Mouse (Mus musculus) liver, postnatal 0 days (tissue): ENCODE measurements around the gene Spi1.

Source experiments
- CTCF ChIP-seq: sonication (generic); IDR thresholded peaks from 2 replicates; pipeline ENCODE4 v1.5.1; 2016; ENCODE audit warnings: antibody characterized with exemption, low read depth
- EP300 ChIP-seq: IDR thresholded peaks from 2 replicates; pipeline ENCODE4 v1.6.1; 2016; ENCODE audit warnings: antibody characterized with exemption, low read depth, mild to moderate bottlenecking

- TF ChIP-seq CTCF (no peak), EP300 (no peak)
These were observed 27.7 kb downstream of the Spi1 start for GRCm38 (mm10) chr2:91109807-91110385.
